Mouse (Mus musculus) adrenal gland, postnatal 14 days (tissue): ENCODE data around the gene Gatad2a. TPM values are rescaled to one million over a fixed set of nuclear protein-coding genes. Genes with fewer than 3 reads are reported as not detected.
A peak's percentile ranks its signal among the peaks of the same experiment; 100 is the strongest.

Experiments used
- DNase-seq: peaks from one replicate; pipeline ENCODE4 v3.0.0; 2021; ENCODE audit warnings: mixed read lengths
- total RNA-seq: library from RNA; stranded (reverse); gene quantifications from 2 replicates; pipeline ENCODE4 v1.2.3, GENCODE M21; 2021

Gene Gatad2a
- total RNA-seq, 1 experiment from 2014 or later, result 111 TPM

DNA sequence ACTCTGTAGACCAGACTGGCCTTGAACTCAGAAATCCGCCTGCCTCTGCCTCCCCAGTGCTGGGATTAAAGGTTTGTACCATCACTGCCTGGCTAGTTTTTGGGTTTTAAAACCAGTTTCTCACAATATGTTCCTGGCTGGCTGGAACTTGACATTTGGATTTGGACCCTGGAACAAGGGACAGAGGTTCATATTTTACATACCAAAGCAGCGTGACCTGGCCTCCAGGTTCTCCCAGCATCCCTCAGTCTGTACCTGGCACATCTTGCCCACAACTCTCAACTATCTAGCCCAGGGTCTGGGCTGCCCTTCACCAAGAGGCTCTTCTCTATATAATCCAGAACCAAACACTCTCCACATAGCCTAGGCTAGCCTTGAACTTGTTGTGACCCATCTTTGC lies 96.3 kb downstream of the Gatad2a start:
- DNase-seq, result no peak

DNA sequence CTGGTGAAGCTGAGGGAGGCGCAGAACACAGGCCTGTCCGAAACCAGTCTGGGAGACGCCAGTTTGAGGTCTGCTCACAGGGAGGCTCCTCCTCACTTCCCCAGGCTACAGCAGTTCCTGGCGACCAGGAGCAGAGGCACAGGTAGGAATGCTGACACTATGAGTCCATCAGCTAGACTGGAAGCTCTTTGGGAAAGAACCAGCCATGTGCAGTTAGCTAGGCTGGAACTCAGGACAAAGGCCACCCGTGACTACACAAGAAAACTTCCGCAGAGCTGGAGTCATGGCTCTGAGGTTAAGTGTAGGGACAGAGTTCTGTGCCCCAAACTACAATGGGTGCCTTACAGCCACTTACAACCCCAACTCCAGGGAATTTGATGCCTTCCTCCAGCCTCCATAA lies 98.3 kb downstream of the Gatad2a start:
- DNase-seq, result no peak

DNA sequence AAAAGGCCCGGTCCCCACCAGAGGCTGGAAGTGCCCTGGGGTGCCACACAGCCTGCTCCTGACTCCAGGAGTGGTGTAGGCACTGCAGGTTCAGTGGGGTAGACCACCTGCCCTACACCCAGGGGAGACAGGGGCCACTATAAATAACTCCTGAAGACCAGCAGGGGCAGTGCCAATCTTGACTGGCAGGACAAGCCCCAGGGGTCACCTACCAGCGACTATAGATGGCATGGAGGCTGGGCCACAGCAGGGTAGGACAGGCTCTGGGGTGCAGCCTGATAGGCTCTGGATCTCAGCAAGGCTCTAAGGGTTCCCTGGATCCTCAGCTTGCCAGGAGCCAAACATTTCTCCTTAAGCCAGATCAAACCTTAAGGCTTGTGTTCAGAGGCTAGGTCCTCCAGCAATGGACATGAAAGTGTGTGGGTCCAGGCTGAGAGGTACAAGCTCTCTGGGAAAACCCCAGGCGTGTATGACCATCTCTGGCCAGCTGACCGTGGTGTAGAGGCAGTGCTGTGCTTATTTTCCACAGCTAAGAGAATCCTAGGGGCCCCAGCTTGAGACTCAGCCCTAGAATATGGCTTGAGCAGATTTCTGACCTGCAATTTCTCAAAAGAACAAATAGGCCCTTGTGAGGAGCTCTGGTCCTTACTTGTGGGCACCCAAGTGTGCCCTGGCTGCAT lies 100.3 kb downstream of the Gatad2a start:
- no peak for DNase-seq

DNA sequence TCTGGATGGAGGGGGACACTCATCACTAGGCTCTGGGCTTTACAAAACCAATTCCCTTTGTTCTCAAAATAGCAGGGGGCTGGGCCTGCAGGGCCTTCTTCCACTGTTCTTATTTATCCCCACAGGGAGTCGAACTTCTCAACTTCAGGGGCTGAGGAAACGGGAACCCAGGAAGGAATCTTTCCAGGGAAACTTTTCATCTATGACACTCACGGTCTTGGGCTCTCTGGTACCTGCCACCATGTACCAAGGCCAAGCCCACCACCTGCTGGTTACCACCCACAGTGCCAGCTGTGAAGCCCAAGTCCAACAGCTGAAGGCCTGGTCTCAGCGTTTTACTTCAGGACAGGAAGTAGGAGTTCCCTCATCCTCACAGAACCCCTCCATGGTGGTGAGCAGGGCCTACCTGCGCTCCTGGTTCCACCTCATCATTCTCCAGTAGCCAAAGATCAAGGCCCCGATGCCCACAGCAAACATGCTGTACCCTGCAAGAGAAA lies 101.3 kb downstream of the Gatad2a start:
- no peak for DNase-seq

DNA sequence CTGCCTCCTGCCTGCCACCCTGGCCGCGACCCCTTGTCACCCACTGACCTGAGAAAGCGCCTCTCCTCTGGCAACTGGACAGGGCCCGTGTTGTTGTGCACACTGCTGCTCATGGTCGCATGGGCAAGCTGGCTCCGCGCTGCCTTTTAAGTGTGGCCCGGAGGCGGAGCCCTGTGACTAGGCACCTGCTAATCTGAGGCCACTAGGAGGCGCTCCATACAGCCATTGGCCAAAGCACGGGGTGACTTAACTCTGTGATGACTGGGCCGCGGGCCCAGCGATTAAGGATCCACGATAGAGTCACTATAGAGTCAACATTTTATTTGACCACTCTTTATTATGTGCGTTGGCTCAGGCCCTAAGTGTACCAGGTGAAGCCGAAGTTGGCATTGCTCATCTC lies 102.3 kb downstream of the Gatad2a start:
- peak; percentile 87 for DNase-seq

DNA sequence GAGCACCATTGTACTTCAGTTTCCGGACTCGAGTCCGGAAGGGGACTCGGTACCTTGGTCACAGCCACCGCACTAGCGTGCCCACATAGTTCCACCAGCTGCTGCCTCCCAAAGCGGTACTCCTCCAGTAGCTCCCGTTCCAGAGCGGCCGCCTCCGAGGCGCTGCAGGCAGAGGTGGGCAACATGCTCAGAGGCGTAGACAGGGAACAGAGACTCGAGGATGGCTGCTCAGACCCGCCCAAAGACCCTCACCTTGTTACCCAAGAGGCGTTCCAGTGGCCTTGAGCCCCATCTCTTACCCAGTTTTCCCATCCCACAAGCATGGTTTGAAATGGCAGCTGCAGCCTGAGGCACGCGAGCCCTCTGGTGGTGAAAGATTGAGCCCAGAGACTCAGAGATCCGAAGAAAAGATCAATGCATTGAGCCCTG lies 105.4 kb downstream of the Gatad2a start:
- peak; percentile 64 for DNase-seq

DNA sequence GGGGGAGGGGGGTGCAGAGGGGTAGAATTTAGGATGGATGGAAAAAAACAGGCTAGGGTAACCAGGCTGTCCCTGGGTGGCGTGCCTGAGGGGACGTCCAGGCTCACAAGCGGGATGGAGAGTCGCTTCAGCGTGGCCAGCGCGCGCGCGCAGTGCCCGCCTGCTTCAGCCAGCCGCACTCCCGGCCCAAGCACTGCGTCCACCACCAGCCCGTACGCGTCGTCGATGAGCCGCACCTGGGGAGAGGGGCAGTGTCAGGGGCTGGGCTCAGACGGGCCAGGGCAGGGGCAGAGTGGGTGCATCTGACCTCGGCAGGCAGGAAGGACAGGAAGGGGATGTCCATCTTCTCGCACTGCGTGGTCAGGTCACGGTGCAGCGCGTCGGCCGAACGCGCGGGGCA lies 107.3 kb downstream of the Gatad2a start:
- peak; percentile 42 for DNase-seq

DNA sequence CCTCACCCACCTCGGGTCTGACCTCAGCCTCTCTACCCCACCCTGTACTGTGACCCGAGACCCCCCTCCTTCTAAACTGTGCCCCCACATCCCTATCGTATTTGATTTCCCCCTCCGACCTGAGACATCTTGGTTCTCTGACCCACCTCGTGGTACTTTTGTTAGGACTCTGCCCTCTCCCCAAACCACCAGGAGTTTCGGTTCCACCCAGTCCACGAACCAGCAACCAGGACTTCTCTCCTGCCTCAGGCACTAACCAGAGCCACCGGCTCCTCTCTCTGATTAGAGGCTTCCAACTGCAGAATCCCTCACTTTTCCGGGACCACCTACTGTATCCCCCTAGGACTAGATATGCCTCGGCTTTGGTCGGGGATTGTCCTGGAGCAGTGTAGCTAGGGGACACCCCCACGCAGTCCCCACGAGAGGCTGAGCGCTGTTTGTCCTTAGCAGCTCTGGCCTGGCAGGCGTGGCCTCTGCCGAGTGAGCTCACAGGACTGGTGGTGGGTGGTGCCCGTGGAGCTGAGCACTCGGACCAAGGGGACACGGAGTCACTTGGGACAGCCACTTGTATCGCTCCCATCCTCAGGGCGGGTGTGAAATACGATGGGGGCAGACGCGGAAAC lies 107.8 kb downstream of the Gatad2a start:
- DNase-seq, result peak; percentile 54

DNA sequence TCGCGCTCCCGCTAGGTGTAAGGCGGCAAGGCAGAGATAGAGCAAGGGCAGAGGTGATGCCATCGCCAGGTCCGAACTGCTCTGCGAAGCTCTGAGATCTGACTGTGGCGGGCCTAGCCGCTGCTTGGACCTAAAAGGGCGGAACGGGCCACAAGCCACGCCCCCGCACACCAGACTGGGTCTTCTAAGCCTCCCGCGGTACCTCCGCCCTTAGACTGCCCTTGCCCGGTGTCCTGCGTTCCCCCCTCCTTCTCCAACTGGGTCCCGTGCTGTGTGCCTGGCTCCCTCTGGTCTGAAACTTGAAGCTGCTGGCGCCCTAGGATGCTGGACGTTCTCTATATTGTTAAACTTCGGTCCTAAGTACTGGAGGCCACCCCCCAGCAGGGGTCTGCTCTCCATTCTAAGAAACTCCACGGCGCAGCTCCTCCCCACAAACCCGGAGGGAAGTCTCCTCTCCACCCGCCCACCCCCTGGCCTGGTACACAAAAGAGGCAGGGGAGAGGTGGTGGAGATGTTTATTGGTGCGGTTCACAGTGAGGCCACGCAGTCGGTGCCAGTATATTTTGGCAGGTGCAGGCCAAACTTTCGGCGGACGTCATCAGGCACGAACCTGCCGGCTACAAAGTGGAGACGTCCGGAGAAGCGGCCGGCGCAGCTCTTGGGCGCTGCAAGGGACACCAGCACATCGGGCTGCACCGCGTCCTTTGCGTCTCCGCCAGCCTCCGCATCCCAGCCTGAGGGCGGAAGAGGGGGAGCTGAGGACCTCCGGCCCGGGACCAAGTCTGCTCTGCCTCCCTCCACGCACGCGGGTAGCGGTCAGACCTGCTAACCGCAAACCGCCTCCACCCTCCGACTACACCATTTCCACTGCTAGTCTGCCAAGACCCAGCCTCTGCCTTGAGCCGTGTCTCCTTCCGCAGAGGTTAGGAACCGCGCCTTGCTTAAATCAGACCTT lies 108.6 kb downstream of the Gatad2a start, which contains the start of gene Cilp2:
Gene Cilp2, minus strand, starts transcription at position 399 of the 955 bp plus-strand sequence.
- peak; percentile 40 for DNase-seq

DNA sequence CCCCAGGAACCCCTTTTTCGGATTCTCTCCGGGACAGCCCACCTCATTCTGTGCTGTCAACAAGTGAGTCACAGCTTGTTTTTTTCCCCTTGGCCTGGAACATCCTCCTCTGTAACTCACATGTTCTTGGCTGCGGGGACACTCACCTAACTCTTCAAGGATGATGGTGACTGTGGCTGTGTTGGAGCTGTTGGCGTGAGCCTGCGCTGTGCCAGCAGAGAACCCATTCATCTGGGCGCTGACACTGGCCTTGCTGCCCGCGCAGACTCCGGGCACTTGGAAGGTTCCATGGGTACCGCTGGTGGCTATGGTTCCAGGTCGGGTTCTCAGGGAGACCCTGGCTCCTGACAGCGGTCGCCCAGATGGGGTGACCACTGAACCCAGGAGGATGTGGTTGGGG lies 112.0 kb downstream of the Gatad2a start:
- DNase-seq, result peak; percentile 80

DNA sequence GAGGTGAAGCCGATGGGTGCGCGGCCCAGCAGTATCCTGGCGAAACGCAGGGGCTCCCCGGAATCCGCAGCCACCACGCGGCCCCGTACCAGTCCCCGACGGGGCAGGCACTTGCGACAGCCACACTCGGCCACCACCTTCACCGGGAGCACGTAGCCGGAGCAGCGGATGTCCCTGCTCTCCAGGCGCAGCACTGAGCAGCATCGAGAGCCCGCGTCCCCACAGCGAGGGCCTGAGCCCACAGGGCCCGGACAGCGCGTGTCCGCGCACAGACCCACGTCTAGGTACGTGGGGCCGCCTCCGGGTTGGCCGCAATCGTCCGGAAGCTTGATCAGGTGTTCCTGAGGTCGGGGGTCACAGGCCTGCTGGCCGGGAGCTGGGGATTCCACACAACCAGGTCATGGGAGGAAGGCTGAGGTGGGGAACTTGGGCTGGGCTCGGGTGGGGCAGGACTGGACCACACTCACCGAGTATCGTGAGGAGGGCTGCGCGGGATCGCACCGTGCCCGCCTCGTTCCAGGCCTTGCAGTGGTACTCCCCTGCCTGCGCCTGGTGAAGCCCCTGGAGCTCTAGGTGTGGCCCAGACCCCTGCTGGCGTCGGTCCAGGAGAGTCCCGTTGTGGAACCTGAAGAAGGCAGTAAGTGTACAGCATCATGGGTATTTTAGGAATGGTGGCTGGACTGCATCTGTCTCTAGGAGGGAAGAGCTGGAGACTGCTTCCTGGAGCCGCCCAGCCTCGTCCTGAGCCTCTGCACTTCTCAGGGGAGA lies 113.2 kb downstream of the Gatad2a start:
- no peak for DNase-seq

DNA sequence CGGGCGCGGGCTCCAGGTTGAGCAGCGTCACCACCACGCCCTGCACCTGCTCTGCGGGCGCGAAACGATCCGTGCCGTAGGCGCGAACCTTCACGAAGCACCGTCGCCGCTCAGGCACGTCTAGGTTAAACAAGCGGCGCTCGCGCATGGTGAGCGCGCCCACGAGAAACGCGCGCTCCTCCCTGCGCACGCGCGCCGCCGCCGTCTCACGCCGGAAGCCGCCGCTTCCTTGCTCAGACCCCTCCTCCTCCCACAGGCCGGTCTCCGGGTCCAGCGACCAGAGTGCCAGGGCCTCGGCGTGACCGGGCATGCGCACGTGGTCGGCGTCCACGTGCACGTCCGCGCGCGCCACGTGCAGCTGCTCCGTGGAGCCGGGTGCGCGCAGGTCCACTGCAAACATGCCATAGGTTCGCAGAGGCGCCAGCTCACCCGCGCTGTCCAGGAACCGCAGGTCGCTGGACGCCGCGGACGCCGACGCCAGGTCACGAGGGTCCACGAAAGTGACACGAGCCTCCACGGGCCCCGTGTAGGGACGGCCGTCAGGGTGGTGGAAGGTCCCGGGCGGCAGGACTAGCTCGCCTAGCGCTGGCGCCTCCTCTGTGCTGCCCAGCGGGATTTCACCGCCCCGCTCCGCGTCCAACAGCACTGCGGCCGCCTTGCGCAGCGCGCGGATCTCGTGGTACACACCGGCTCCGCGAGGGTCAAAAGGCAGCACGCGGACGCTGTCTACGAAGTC lies 114.0 kb downstream of the Gatad2a start:
- DNase-seq, result peak; percentile 70

DNA sequence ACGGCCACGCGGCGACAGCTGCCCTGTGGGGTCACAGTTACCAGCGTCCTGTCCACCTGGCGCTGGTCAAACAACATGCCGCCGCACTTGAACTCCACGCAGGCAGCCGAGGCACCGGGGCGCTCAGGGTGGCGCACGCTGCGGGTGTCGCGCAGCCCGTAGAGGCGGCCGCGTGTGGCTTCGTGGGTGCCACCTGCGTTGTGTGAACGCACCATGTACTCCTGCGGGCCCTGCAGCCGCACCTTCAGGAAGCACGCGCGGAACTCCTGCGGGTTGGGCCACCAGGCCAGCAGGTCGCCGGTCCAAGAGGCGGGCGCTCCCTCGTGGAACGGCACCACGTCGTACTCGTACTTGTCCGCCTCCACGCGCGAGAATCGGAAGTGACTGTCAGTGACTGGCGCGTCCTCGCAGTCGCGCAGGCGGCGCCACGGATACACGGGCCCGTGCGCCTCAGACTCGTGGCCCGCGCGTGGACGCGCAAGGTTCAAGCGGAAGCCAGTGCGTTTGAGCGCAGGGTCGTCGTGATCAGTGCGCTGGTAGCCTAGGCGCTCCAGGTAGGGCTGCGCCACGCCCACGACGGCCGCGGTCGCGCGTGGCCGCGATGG lies 114.8 kb downstream of the Gatad2a start:
- DNase-seq, result no peak

DNA sequence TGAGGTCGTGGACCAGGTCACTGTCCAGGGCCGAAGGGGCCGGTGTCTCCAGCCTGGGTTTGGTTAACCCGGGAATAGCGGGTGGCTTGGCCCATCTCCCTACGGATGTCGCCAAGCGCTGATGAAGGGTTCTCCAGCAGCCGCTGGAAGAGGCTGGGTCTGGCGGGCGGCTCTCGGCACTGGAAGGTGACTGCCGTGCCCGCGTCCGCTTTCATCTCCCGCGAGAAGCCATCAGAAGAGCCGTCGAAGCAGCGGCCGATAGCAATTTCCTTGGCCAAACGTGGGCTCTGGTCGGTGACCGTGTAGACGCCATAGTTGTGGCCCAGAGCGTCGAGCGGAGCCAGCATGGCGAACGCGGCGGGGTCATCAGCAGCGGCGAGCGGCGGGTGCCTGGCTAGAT lies 115.3 kb downstream of the Gatad2a start:
- no peak for DNase-seq

DNA sequence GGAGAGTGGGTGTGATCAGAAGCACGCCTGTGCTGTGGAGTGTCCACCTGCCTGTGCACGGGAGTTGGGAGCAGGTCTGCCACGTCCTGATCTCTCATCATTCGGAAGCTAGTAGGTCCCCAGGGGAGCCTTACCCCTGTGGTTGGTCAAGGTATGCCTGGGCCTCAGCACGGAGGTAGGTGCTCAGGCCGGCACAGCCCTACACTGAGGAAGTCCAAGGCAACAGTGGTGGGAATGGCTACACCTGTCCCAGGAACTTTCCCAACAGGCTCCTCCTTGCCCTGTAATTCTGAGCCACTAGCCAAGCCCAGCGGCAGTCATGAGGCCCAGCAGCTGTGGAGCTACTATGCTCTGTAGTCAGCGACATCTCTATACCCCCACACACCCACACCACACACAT lies 116.5 kb downstream of the Gatad2a start:
- no peak for DNase-seq

DNA sequence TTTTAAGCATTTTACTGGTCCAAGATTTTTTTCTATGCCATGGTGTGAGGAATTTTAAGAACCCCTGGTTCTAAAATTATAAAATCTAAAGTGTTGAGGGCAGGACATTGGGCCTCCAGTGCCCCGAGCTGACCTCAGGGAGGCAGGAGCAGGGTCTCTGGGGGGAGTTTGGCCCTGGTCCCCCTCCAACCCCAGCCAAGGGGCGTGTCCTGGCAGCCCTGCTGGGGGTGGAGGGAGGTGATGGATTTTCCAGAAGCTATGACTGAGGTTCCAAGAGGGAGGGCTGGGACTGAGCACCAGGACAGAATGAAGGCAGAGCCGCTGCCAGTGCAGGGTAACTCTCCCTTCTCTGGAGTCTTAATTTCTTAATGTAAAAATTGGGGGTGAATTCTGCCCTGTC lies 118.2 kb downstream of the Gatad2a start:
- DNase-seq, result no peak

DNA sequence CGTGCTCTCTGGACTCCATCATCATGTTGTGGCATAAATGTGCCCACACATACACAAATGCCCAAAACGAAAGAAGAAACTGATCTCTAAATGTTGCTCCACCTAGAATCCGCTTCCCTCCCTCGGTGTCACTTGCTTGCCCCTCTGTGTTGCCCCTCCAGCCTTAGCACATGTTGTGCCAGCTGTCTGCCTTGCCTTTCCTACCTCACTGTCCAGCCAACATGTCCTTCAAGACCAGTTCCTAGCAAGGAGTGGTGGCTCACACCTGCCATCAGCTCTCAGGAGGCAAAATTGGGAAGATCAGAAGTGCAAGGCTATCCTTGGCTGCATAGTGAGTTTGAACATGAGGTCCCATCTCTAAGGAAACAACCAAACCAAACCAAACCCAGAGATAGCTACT lies 118.8 kb downstream of the Gatad2a start:
- no peak for DNase-seq

DNA sequence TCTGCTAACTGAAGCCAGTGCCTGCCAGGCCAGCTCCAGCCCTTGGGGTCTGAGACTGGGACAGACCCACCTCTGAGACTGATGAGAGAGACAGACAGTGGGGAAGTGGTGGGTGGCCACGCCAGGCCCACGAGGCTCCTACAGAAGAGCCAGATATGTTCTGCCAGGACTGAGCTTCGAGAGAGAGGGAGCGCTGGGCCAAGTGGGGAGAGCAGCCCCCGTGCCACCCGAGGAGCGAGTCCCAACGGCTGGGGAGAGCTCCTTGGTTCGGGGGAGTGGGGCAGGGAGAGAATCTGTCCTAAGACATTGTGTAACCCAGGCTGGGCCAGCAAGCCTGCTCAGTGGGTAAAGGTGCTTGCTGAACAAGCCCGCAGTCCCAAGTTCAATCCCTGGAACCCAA lies 119.2 kb downstream of the Gatad2a start:
- DNase-seq, result no peak

DNA sequence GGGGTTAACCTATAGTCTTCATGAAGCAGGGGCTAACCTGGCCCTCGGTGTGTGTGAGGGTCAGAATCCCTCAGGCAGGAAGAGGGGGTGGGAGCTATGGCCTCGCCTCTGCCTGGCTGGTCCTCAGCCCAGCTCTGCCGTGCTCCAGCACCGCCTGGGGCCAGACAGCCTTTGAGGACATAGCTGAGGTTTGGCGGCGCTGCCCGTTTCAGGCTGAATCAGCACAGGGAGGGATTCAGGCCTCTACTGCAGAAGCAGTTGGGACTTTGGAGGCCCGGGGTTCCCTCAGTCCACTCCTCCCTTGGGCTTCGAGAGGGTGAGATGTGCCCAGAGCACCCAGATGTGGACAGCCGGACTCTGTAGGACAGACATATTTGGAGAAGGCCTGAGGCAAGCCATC lies 120.1 kb downstream of the Gatad2a start:
- no peak for DNase-seq

DNA sequence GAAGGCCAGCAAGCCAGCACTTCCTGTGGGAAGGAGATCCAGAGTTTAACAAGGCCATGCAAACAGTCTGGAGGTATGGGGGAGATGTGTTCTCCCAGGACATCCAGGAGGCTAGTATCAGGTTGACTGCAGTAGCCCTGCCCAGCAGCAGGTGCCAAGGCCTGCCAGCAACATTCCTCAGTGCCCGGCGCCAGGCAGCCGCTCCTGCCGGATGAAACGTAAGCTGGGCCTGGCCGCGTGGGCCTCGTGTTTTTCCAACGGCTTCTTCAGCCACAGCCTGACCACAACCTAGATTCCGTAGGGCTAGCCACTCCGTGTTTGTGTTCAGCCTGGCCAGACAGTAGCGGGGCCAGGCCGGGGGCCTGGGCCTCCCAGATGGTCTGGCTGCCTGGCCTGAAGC lies 121.5 kb downstream of the Gatad2a start:
- no peak for DNase-seq

DNA sequence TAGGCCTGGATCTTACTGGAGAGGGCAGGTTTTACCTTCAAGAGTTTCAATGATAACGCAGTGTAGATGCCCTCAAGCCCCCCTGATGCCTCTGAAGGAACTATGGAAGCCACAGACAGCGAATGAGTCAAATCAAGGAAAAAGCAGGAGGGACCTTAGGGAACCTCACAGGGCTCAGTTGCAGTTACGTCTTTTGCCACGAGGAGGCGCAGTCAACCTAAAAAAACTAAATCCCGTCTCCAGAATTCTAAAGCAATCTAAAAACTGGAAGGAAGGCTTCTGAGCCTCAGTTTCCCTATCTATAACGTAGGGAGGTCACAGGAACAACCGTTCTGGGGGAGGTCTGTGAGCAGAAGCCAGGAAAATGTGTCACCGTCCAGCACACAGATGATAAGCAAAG lies 122.0 kb downstream of the Gatad2a start:
- DNase-seq, result peak; percentile 79
